Mouse (Mus musculus): ENCODE results near the gene Anapc16. TPM values are rescaled to one million over a fixed set of nuclear protein-coding genes. Genes with fewer than 3 reads are reported as not detected.
A peak's percentile ranks its signal among the peaks of the same experiment; 100 is the strongest.
"Not testable (repeated sequence)": the region's sequence is repeated elsewhere in the genome, so short reads cannot be mapped to it uniquely, and the experiment has no call there.

Anapc16 gene
- polyA plus RNA-seq, 1 experiment from 2014 or later: 86.4 TPM

DNA sequence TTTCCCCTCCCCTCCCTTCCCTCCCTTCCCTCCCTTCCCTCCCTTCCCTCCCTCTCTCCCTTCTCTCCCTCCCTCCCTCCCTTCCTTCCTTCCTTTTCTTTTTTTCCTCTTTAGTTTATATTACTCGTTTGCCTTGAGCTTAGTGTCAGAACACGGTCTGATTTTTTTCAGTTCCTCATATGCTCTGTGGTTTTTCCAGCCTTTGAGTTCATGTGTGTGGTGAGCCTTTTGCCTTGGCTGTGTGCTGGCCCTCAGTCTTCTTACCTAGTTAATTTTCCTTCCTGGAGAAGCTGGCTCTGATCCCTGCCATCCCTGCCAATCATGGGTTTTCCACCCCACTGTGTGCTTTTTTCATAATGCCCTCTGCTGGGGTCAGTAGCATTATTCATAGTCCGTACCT lies 6.2 kb upstream of the Anapc16 start:
- no peak overlapping the region for H3K4me3 ChIP-seq (ENCODE audit: low read depth, low read length)
- H3K36me3 ChIP-seq (ENCODE audit: control insufficient read depth, insufficient read depth, low read length): peaks cover 13% of the 10 kb centered on the region
- ATAC-seq (ENCODE audit: low FRiP score, low TSS enrichment): no peak
- no peaks in the 10 kb centered on the region for H3K27me3 ChIP-seq (ENCODE audit: control insufficient read depth, insufficient read depth, low read length)
- H3K4me1 ChIP-seq (replicated peaks; ENCODE audit: control insufficient read depth, insufficient read depth): no peaks in the 10 kb centered on the region
- H3K9ac ChIP-seq (ENCODE audit: low read length): no peak overlapping the region
- H3K9me3 ChIP-seq (ENCODE audit: control insufficient read depth, low read length): no peaks in the 10 kb centered on the region
- no peak overlapping the region for H3K4me2 ChIP-seq (replicated peaks; ENCODE audit: low read depth)
- no peak overlapping the region for H3K27ac ChIP-seq (replicated peaks)
- TF ChIP-seq EP300 (optimal IDR thresholded peaks at IDR 0.05): no peak
- TF ChIP-seq CTCF (IDR thresholded peaks at IDR 0.05; ENCODE audit: low read depth): no peak
- no peak for DNase-seq (ENCODE audit: low spot score)
- 43% methylated on average over 3 of the region's 3 CpGs for WGBS

DNA sequence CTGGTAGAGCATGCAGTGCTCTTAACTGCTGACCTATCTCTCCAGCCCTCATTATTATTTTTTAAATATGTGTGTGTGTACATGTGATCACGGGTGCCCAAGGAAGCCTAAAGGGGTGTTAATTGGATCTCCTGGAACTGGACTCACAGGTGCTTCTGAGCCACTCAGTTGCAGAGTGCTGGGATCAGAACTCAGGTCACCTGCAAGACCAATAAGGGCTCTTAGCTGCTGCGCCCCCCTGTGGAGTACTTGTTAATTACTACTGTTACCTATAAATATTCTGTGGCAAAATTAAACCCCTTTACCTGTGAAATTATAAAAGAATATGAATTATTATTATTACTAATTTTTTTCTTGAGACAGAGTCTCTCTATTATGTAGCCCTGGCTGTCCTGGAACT lies 2.3 kb upstream of the Anapc16 start:
- TF ChIP-seq EP300 (optimal IDR thresholded peaks at IDR 0.05) (no peak), CTCF (IDR thresholded peaks at IDR 0.05; ENCODE audit: low read depth) (peak; percentile 63)
- DNase-seq (ENCODE audit: low spot score): peak; percentile 35

DNA sequence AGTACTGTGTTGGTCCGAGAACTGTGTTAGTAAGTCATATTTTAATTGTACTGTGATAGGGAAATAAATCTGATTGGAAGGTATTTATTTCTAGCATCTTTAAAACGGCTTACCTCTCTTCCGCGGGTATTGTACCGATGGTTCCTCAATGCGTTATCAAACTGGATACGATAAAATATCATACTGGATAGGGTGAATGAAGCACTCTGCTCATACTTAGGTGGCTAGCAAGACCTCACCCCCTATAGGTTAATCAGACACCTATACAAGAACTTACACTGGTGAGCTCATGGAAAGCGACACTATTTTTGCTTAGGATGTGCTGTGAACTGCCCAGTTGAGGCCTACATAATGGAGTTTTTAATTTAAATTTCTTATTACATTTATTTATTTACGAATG lies 912 bp upstream of the Anapc16 start:
- Histone ChIP-seq H3K9ac (ENCODE audit: low read length) (peak overlapping the region; percentile 60; the same call in 1 of the 2 replicates), H3K36me3 (ENCODE audit: control insufficient read depth, insufficient read depth, low read length) (peaks cover 9% of the 10 kb centered on the region), H3K27me3 (ENCODE audit: control insufficient read depth, insufficient read depth, low read length) (no peaks in the 10 kb centered on the region), H3K4me2 (replicated peaks; ENCODE audit: low read depth) (peak overlapping the region; percentile 50), H3K27ac (replicated peaks) (peak overlapping the region; percentile 98), H3K9me3 (ENCODE audit: control insufficient read depth, low read length) (no peaks in the 10 kb centered on the region), H3K4me3 (ENCODE audit: low read depth, low read length) (peak overlapping the region; percentile 69), H3K4me1 (replicated peaks; ENCODE audit: control insufficient read depth, insufficient read depth) (peaks cover 2% of the 10 kb centered on the region; the same call in 1 of the 2 replicates)
- ATAC-seq (ENCODE audit: low FRiP score, low TSS enrichment) (no peak), DNase-seq (ENCODE audit: low spot score) (no peak)
- 68% methylated on average over 9 of the region's 9 CpGs for WGBS
- no peak for TF ChIP-seq CTCF (IDR thresholded peaks at IDR 0.05; ENCODE audit: low read depth)
- TF ChIP-seq EP300 (optimal IDR thresholded peaks at IDR 0.05): no peak

More for the DNA sequence above, 2.3 kb upstream of the Anapc16 start:
- WGBS: 61% methylated on average over 2 of the region's 2 CpGs
- Histone ChIP-seq H3K4me3 (ENCODE audit: low read depth, low read length) (no peak overlapping the region), H3K9me3 (ENCODE audit: control insufficient read depth, low read length) (no peaks in the 10 kb centered on the region), H3K27ac (replicated peaks) (no peak overlapping the region), H3K9ac (ENCODE audit: low read length) (no peak overlapping the region), H3K36me3 (ENCODE audit: control insufficient read depth, insufficient read depth, low read length) (peaks cover 9% of the 10 kb centered on the region), H3K4me1 (replicated peaks; ENCODE audit: control insufficient read depth, insufficient read depth) (peaks cover 2% of the 10 kb centered on the region; the same call in 1 of the 2 replicates), H3K4me2 (replicated peaks; ENCODE audit: low read depth) (no peak overlapping the region), H3K27me3 (ENCODE audit: control insufficient read depth, insufficient read depth, low read length) (no peaks in the 10 kb centered on the region)
- no peak for ATAC-seq (ENCODE audit: low FRiP score, low TSS enrichment)

DNA sequence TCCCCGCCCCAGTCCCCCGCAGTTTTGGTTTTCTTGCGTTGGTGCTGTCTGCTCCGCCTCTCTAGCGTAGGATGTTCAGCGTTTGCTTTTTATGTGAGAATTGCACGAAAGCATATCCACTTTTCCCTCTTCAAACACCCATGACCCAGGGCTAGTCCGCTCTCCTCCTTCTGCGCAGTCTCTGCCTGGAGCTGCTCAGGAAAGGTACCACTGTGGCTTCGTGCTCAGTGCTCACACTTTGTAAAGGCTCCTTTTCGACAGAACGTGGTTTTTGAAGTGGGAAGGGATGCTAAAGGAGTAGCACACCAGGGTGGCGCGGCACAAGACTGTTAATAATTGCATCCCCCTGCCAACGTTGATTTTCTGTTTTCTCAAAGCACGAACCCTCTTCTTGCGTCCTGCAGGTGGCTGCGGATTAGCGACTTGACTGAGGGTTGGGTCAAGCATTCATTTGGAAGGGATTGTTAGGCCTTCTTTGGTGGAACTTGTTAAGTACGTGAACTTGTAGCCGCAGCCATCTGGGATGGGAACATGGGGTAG lies 348 bp upstream of the Anapc16 start:
- Histone ChIP-seq H3K9me3 (ENCODE audit: control insufficient read depth, low read length) (no peaks in the 10 kb centered on the region), H3K27ac (replicated peaks) (peak overlapping the region; percentile 98), H3K4me2 (replicated peaks; ENCODE audit: low read depth) (peak overlapping the region; percentile 50), H3K36me3 (ENCODE audit: control insufficient read depth, insufficient read depth, low read length) (peaks cover 6% of the 10 kb centered on the region; the same call in 1 of the 2 replicates), H3K4me3 (ENCODE audit: low read depth, low read length) (peak overlapping the region; percentile 69), H3K27me3 (ENCODE audit: control insufficient read depth, insufficient read depth, low read length) (no peaks in the 10 kb centered on the region), H3K4me1 (replicated peaks; ENCODE audit: control insufficient read depth, insufficient read depth) (peaks cover 2% of the 10 kb centered on the region; the same call in 1 of the 2 replicates), H3K9ac (ENCODE audit: low read length) (peak overlapping the region; percentile 60)
- DNase-seq (ENCODE audit: low spot score) (no peak), ATAC-seq (ENCODE audit: low FRiP score, low TSS enrichment) (no peak; the same call in none of the 2 replicates)
- TF ChIP-seq CTCF (IDR thresholded peaks at IDR 0.05; ENCODE audit: low read depth) (peak; percentile 34), EP300 (optimal IDR thresholded peaks at IDR 0.05) (no peak)
- WGBS: under 1% methylated on average over 21 of the region's 21 CpGs

GRCm38 (mm10) chr10:60002203-60002602 lies 732 bp downstream of the Anapc16 start:
- peak overlapping the region; percentile 98 for H3K27ac ChIP-seq (replicated peaks)
- peaks cover 2% of the 10 kb centered on the region; the same call in 1 of the 2 replicates for H3K4me1 ChIP-seq (replicated peaks; ENCODE audit: control insufficient read depth, insufficient read depth)
- TF ChIP-seq EP300 (optimal IDR thresholded peaks at IDR 0.05) (no peak), CTCF (IDR thresholded peaks at IDR 0.05; ENCODE audit: low read depth) (no peak)
- ATAC-seq (ENCODE audit: low FRiP score, low TSS enrichment): no peak
- H3K4me3 ChIP-seq (ENCODE audit: low read depth, low read length): peak overlapping the region; percentile 69
- 1% methylated on average over 12 of the region's 12 CpGs for WGBS
- H3K9me3 ChIP-seq (ENCODE audit: control insufficient read depth, low read length): no peaks in the 10 kb centered on the region
- peak overlapping the region; percentile 77 for H3K4me2 ChIP-seq (replicated peaks; ENCODE audit: low read depth)
- no peaks in the 10 kb centered on the region for H3K27me3 ChIP-seq (ENCODE audit: control insufficient read depth, insufficient read depth, low read length)
- no peaks in the 10 kb centered on the region for H3K36me3 ChIP-seq (ENCODE audit: control insufficient read depth, insufficient read depth, low read length)
- peak overlapping the region; percentile 82 for H3K9ac ChIP-seq (ENCODE audit: low read length)
- DNase-seq (ENCODE audit: low spot score): no peak

DNA sequence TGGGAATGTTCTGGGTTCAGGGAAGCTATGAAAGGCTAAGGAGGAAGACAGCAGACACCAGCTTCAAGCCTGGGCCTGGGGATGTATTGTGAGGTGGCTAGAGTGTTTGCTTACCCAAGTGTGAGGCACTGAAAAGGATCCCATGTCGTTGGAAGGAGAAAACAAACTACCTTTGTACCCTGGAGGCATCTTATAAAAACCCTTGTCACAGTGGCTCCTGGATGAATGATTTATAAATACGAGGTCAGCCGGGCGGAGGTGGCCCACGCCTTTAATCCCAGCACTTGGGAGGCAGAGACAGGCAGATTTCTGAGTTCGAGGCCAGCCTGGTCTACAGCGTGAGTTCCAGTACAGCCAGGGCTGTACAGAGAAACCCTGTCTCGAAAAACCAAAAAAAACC lies 1.3 kb downstream of the Anapc16 start:
- H3K27ac ChIP-seq (replicated peaks); ATAC-seq (ENCODE audit: low FRiP score, low TSS enrichment); DNase-seq (ENCODE audit: low spot score): not testable (repeated sequence)

More for the DNA sequence above, 1.3 kb downstream of the Anapc16 start:
- 63% methylated on average over 8 of the region's 8 CpGs for WGBS
- not testable (repeated sequence) for H3K4me1 ChIP-seq (replicated peaks; ENCODE audit: control insufficient read depth, insufficient read depth); H3K9ac ChIP-seq (ENCODE audit: low read length); H3K36me3 ChIP-seq (ENCODE audit: control insufficient read depth, insufficient read depth, low read length); H3K9me3 ChIP-seq (ENCODE audit: control insufficient read depth, low read length); H3K27me3 ChIP-seq (ENCODE audit: control insufficient read depth, insufficient read depth, low read length)
- H3K4me2 ChIP-seq (replicated peaks; ENCODE audit: low read depth): peak overlapping the region; percentile 77
- H3K4me3 ChIP-seq (ENCODE audit: low read depth, low read length): peak overlapping the region; percentile 69; the same call in 1 of the 2 replicates

Measured in stomach, postnatal 0 days (tissue).